Mouse (Mus musculus) mesoderm, embryonic 11.5 days (tissue): ENCODE data around the gene Zc3h18.

Experiments
- DNase-seq: peaks from one replicate; pipeline ENCODE4 v3.0.0-alpha.2; 2012; ENCODE audit warnings: low read depth, low spot score

The Zc3h18 gene

GRCm38 (mm10) chr8:122463651-122464640 lies 87.5 kb downstream of the Zc3h18 start:
- DNase-seq = no peak

GRCm38 (mm10) chr8:122464985-122465384 lies 88.6 kb downstream of the Zc3h18 start:
- DNase-seq = no peak
